Mouse (Mus musculus): ENCODE results near the gene Mapk9. TPM values are rescaled to one million over a fixed set of nuclear protein-coding genes. Genes with fewer than 3 reads are reported as not detected.

Gene Mapk9
- total RNA-seq, 1 experiment, result 27.8 TPM

DNA sequence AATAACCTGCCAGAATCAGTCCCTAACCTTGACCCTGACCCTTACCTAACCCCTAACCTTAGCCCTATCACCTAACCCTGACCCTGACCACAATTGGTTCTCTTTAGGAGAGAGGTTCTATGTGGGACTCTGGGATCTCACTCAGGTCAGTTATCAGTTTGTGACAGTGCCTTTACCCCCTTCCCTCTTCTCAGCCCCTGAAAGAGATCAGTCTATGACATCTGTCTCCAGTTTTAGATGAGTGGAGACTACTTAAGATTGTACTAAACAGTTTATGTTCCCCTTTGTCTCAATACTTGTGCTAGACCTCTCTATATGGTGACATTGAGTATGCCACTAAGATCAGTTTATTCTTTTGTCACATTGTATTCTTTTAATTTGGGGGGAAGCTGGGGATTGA is 17.4 kb downstream of the Mapk9 start:
- Histone ChIP-seq H3K9ac (ENCODE audit: insufficient read depth, low read depth, low read length, poor library complexity, severe bottlenecking) (no peak overlapping the region), H3K9me3 (ENCODE audit: control insufficient read depth, insufficient read depth, low read depth, low read length) (no peaks in the 10 kb centered on the region), H3K4me1 (ENCODE audit: control insufficient read depth in 2 of 2, insufficient read depth in 2 of 2, low read length in 2 of 2, poor library complexity in 1 of 2) (no peaks in the 10 kb centered on the region), H3K27ac (ENCODE audit: insufficient read depth, low read depth, low read length, poor library complexity, severe bottlenecking) (no peak overlapping the region), H3K36me3 (ENCODE audit: control insufficient read depth, insufficient read depth, low read length, poor library complexity, severe bottlenecking) (no peaks in the 10 kb centered on the region; the same call in 1 of the 2 replicates), H3K4me3 (ENCODE audit: insufficient read depth in 1 of 2, low read depth in 1 of 2, low read length in 2 of 2, poor library complexity in 1 of 2, severe bottlenecking in 1 of 2) (no peak overlapping the region)
- no peak for TF ChIP-seq MAFK (IDR thresholded peaks at IDR 0.05; ENCODE audit: insufficient read depth, low read depth, low read length)
- no peak for TF ChIP-seq HCFC1 (IDR thresholded peaks at IDR 0.05; ENCODE audit: borderline replicate concordance, insufficient read depth, low read length)
- no peak for TF ChIP-seq CHD2 (IDR thresholded peaks at IDR 0.05; ENCODE audit: low read depth, low read length)
- no peak for TF ChIP-seq ZNF384 (IDR thresholded peaks at IDR 0.05; ENCODE audit: low read depth, low read length)
- no peak for TF ChIP-seq ZC3H11A (IDR thresholded peaks at IDR 0.05; ENCODE audit: borderline replicate concordance, low read depth, low read length)
- no peak for DNase-seq (ENCODE audit: low read depth, low spot score)
- in situ Hi-C loops (cut with MboI; ENCODE audit: low sequenced_read_pairs in 2 of 2, unreplicated experiment in 2 of 2), result loop anchor here in 1 of 2 experiments (10.0 kb wide), 1 partner anchor 129 kb away; no protein-coding TSS in a partner anchor

DNA sequence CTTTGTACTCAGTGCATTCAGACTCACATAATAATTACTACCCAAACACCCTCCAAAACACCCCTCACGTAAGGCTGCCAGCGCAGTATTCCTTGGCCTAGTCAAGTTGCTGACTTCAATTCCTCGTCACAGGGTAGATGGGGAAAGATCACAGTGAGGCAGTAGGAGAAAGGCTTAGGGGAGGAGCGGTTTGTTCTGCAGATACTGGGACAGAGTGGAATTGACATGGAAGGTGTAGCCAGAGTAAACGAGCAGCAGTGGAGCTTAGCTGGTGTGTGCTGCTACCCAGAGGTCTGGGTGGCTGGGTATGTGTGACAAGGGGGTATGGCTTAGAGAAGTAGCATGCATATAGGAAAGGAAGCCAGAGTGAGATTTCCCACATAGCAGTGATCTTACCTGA is 20.8 kb downstream of the Mapk9 start:
- Histone ChIP-seq H3K4me3 (ENCODE audit: insufficient read depth in 1 of 2, low read depth in 1 of 2, low read length in 2 of 2, poor library complexity in 1 of 2, severe bottlenecking in 1 of 2) (no peak overlapping the region), H3K9me3 (ENCODE audit: control insufficient read depth, insufficient read depth, low read depth, low read length) (no peaks in the 10 kb centered on the region), H3K27ac (ENCODE audit: insufficient read depth, low read depth, low read length, poor library complexity, severe bottlenecking) (no peak overlapping the region), H3K36me3 (ENCODE audit: control insufficient read depth, insufficient read depth, low read length, poor library complexity, severe bottlenecking) (peaks cover 6% of the 10 kb centered on the region; the same call in 1 of the 2 replicates), H3K4me1 (ENCODE audit: control insufficient read depth in 2 of 2, insufficient read depth in 2 of 2, low read length in 2 of 2, poor library complexity in 1 of 2) (no peaks in the 10 kb centered on the region), H3K9ac (ENCODE audit: insufficient read depth, low read depth, low read length, poor library complexity, severe bottlenecking) (no peak overlapping the region)
- in situ Hi-C loops (cut with MboI; ENCODE audit: low sequenced_read_pairs in 2 of 2, unreplicated experiment in 2 of 2), result loop anchor here in 1 of 2 experiments (10.0 kb wide), 1 partner anchor 133 kb away; no protein-coding TSS in a partner anchor
- TF ChIP-seq ZC3H11A (IDR thresholded peaks at IDR 0.05; ENCODE audit: borderline replicate concordance, low read depth, low read length), result no peak
- TF ChIP-seq HCFC1 (IDR thresholded peaks at IDR 0.05; ENCODE audit: borderline replicate concordance, insufficient read depth, low read length), result no peak
- no peak for TF ChIP-seq ZNF384 (IDR thresholded peaks at IDR 0.05; ENCODE audit: low read depth, low read length)
- no peak for TF ChIP-seq CHD2 (IDR thresholded peaks at IDR 0.05; ENCODE audit: low read depth, low read length)
- TF ChIP-seq MAFK (IDR thresholded peaks at IDR 0.05; ENCODE audit: insufficient read depth, low read depth, low read length), result no peak
- no peak for DNase-seq (ENCODE audit: low read depth, low spot score)

DNA sequence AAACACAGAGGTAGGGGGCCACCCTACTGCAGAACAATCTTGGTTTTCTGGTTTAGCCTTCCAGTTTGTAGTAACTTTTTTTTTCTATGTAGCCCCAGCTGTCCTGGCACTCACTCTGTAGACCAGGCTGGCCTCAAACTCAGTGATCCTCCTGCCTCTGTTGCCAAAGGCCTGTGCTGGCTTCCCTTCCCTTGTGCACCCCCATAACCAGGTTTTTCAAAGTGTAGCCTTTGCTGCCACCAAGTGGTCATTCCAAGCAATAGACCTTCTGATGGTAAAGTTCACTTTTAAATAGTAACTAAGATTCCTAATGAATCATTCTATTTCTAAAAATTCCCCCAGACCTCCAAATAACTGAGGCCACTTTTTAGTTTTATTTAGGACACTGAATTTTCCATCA is 23.2 kb downstream of the Mapk9 start:
- in situ Hi-C loops (cut with MboI; ENCODE audit: low sequenced_read_pairs in 2 of 2, unreplicated experiment in 2 of 2), result loop anchor here in 1 of 2 experiments (10.0 kb wide), 1 partner anchor 135 kb away; no protein-coding TSS in a partner anchor

DNA sequence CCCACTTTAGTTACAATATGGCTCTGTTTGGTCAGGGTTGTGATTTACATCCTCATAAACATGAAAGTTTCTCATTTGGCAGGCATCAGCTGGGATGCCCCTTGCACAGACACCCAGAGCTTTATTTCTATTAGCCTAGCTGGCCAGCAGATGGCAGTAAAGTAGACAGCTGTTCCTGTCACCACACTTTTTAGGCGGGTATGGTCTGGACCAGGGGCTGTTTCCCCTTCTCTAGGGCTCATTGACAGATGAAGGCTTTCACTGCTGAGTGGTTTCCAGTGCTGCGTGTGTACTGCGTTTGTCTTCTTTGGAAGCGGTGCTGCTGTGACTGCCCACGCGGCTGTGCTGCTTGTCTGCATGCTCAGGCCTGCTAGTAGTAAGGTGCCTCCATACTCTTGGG is 25.4 kb downstream of the Mapk9 start:
- in situ Hi-C loops (cut with MboI; ENCODE audit: low sequenced_read_pairs in 2 of 2, unreplicated experiment in 2 of 2), result no loop called here

More for the DNA sequence above, 23.2 kb downstream of the Mapk9 start:
- Histone ChIP-seq H3K4me1 (ENCODE audit: control insufficient read depth in 2 of 2, insufficient read depth in 2 of 2, low read length in 2 of 2, poor library complexity in 1 of 2) (no peaks in the 10 kb centered on the region), H3K9ac (ENCODE audit: insufficient read depth, low read depth, low read length, poor library complexity, severe bottlenecking) (no peak overlapping the region), H3K9me3 (ENCODE audit: control insufficient read depth, insufficient read depth, low read depth, low read length) (no peaks in the 10 kb centered on the region), H3K36me3 (ENCODE audit: control insufficient read depth, insufficient read depth, low read length, poor library complexity, severe bottlenecking) (peaks cover 13% of the 10 kb centered on the region; the same call in 1 of the 2 replicates), H3K4me3 (ENCODE audit: insufficient read depth in 1 of 2, low read depth in 1 of 2, low read length in 2 of 2, poor library complexity in 1 of 2, severe bottlenecking in 1 of 2) (no peak overlapping the region), H3K27ac (ENCODE audit: insufficient read depth, low read depth, low read length, poor library complexity, severe bottlenecking) (no peak overlapping the region)
- TF ChIP-seq ZC3H11A (IDR thresholded peaks at IDR 0.05; ENCODE audit: borderline replicate concordance, low read depth, low read length) (0 out of 2 replicates have a peak, but pooled peaks have one; percentile 14), MAFK (IDR thresholded peaks at IDR 0.05; ENCODE audit: insufficient read depth, low read depth, low read length) (no peak), CHD2 (IDR thresholded peaks at IDR 0.05; ENCODE audit: low read depth, low read length) (no peak), ZNF384 (IDR thresholded peaks at IDR 0.05; ENCODE audit: low read depth, low read length) (no peak), HCFC1 (IDR thresholded peaks at IDR 0.05; ENCODE audit: borderline replicate concordance, insufficient read depth, low read length) (no peak)
- no peak for DNase-seq (ENCODE audit: low read depth, low spot score)

More for the DNA sequence above, 25.4 kb downstream of the Mapk9 start:
- Histone ChIP-seq H3K4me3 (ENCODE audit: insufficient read depth in 1 of 2, low read depth in 1 of 2, low read length in 2 of 2, poor library complexity in 1 of 2, severe bottlenecking in 1 of 2) (no peak overlapping the region), H3K36me3 (ENCODE audit: control insufficient read depth, insufficient read depth, low read length, poor library complexity, severe bottlenecking) (peaks cover 14% of the 10 kb centered on the region; the same call in 1 of the 2 replicates), H3K9me3 (ENCODE audit: control insufficient read depth, insufficient read depth, low read depth, low read length) (no peaks in the 10 kb centered on the region), H3K9ac (ENCODE audit: insufficient read depth, low read depth, low read length, poor library complexity, severe bottlenecking) (no peak overlapping the region), H3K27ac (ENCODE audit: insufficient read depth, low read depth, low read length, poor library complexity, severe bottlenecking) (no peak overlapping the region), H3K4me1 (ENCODE audit: control insufficient read depth in 2 of 2, insufficient read depth in 2 of 2, low read length in 2 of 2, poor library complexity in 1 of 2) (no peaks in the 10 kb centered on the region)
- no peak for TF ChIP-seq CHD2 (IDR thresholded peaks at IDR 0.05; ENCODE audit: low read depth, low read length)
- no peak for TF ChIP-seq ZNF384 (IDR thresholded peaks at IDR 0.05; ENCODE audit: low read depth, low read length)
- no peak for TF ChIP-seq HCFC1 (IDR thresholded peaks at IDR 0.05; ENCODE audit: borderline replicate concordance, insufficient read depth, low read length)
- DNase-seq (ENCODE audit: low read depth, low spot score), result peak; percentile 36
